Mouse (Mus musculus) embryonic facial prominence, embryonic 12.5 days (tissue): ENCODE data around the gene Mmadhc. TPM values are rescaled to one million over a fixed set of nuclear protein-coding genes. Genes with fewer than 3 reads are reported as not detected.

ENCODE experiments used
- ATAC-seq: fragments of 200-750 bp; cut with Nextera tagmentation; 2 replicates; pipeline ENCODE4 v1.8.0; 2017; ENCODE audit not compliant: insufficient number of reproducible peaks, insufficient read depth, low FRiP score, low TSS enrichment
- H3K27ac ChIP-seq: fragments of 300-500 bp; sonication (generic); 2 replicates; pipeline ENCODE4 v1.5.1; 2016; ENCODE audit warnings: mild to moderate bottlenecking
- H3K27me3 ChIP-seq: fragments of 300-500 bp; sonication (generic); 2 replicates; pipeline ENCODE4 v1.6.1; 2016; ENCODE audit warnings: mild to moderate bottlenecking, moderate library complexity
- H3K36me3 ChIP-seq: fragments of 300-500 bp; sonication (generic); 2 replicates; pipeline ENCODE4 v1.6.1; 2016; ENCODE audit warnings: mild to moderate bottlenecking
- H3K4me1 ChIP-seq: fragments of 300-500 bp; sonication (generic); 2 replicates; pipeline ENCODE4 v1.6.1; 2016
- H3K4me2 ChIP-seq: fragments of 300-500 bp; sonication (generic); replicated peaks from 2 replicates; pipeline ENCODE4 v1.6.1; 2016; ENCODE audit warnings: mild to moderate bottlenecking, moderate library complexity
- H3K4me3 ChIP-seq: fragments of 300-500 bp; sonication (generic); 2 replicates; pipeline ENCODE4 v1.5.1; 2016; ENCODE audit warnings: mild to moderate bottlenecking
- H3K9ac ChIP-seq: fragments of 300-500 bp; sonication (generic); 2 replicates; pipeline ENCODE4 v1.6.1; 2016; ENCODE audit warnings: mild to moderate bottlenecking, moderate library complexity
- H3K9me3 ChIP-seq: fragments of 300-500 bp; sonication (generic); 2 replicates; pipeline ENCODE4 v1.6.1; 2016; ENCODE audit warnings: mild to moderate bottlenecking, moderate library complexity
- WGBS: fragments of 180-500 bp; shearing (Covaris S2); methylation state at CpG from one replicate; pipeline ENCODE4 v1.1.7; 2016; 5-methylcytosine and 5-hydroxymethylcytosine counted together
- polyA plus RNA-seq: library from polyadenylated mRNA; unstranded; fragments of >200 nt; fragmentation: Nextera tagmentation; extraction: Ambion mirVana; gene quantifications from 2 replicates; pipeline ENCODE4 v1.2.1, GENCODE M21; 2016

Gene Mmadhc
- polyA plus RNA-seq, 1 experiment from 2014 or later, result 163 TPM

DNA sequence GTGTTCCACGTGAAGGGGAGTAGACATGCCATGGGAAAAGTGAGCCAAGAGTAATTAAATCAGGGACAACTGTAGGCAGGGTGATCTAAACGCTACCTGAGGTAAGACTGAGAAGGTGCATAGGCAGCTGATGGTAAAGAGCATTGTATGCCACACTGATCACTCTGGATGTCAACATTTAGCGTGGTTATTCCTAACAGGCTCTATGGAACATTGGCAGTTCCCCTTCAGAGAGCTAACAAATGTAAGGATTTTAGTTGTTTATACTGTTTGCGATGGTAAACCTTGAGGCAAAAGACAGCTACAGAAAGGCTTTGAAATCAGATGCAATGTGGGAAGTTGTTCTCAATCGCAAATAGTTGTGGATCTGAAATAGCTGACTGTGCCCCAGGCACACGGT lies 32.5 kb downstream of the Mmadhc start:
- H3K9me3 ChIP-seq, result no peaks in the 10 kb centered on the region
- no peaks in the 10 kb centered on the region for H3K27me3 ChIP-seq
- 0 out of 2 replicates have a peak, but pooled peaks cover 3% of the 10 kb centered on the region for H3K4me1 ChIP-seq
- H3K36me3 ChIP-seq, result no peaks in the 10 kb centered on the region
- no peak overlapping the region for H3K9ac ChIP-seq
- WGBS, result 75% methylated on average over 6 of the region's 6 CpGs
- no peak overlapping the region for H3K27ac ChIP-seq
- no peak overlapping the region for H3K4me2 ChIP-seq
- ATAC-seq, result no peak
- H3K4me3 ChIP-seq, result no peak overlapping the region

DNA sequence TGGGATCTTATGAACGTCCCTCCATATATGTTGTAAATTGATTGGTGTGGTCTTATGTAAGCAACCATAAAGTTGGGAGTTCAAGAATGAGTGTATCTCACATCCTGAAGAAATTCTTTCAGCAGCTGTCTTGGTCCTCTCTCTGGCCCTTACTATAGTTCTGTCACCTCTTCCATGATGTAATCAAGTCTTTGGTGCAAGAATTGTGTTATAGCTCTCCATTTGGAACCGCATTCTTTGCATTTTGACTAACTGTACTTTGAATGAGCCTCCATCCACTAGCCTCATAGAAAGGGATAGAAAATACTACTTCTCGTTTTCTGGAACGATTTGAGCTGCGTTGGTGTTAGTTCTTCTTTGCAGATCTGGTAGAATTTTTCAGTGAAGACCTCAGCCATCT lies 41.6 kb downstream of the Mmadhc start:
- no peak for ATAC-seq
- no peaks in the 10 kb centered on the region for H3K4me1 ChIP-seq
- no peaks in the 10 kb centered on the region for H3K36me3 ChIP-seq
- H3K27ac ChIP-seq, result no peak overlapping the region
- 91% methylated on average over 5 of the region's 5 CpGs for WGBS
- H3K9me3 ChIP-seq, result no peaks in the 10 kb centered on the region
- no peak overlapping the region for H3K4me2 ChIP-seq
- H3K27me3 ChIP-seq, result no peaks in the 10 kb centered on the region
- H3K9ac ChIP-seq, result no peak overlapping the region
- no peak overlapping the region for H3K4me3 ChIP-seq

DNA sequence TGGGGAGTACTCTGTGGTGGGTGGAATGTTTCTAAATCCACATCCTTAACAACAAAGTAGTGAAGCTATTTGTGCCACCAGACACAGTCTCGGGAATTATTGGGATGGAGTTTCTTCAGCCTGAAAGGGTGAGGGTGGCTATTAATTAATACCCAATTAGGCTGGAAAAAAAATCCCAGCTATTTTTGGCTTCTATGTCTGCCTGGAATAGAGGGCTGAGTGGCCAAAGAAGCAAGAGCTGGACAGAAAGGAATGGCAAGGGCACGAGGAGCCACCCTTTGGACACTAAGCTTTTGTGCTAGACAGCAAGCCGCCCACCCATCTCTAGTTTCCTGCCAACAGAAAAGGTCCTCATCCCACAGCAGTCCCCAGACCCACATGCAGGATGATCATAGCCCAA lies 48.0 kb downstream of the Mmadhc start:
- ATAC-seq, result no peak
- Histone ChIP-seq H3K4me3 (no peak overlapping the region), H3K27ac (no peak overlapping the region), H3K4me2 (no peak overlapping the region), H3K27me3 (no peaks in the 10 kb centered on the region), H3K4me1 (no peaks in the 10 kb centered on the region), H3K9me3 (peaks cover 3% of the 10 kb centered on the region; the same call in 1 of the 2 replicates), H3K36me3 (no peaks in the 10 kb centered on the region), H3K9ac (no peak overlapping the region)
- WGBS, result 77% methylated on average over 3 of the region's 3 CpGs

DNA sequence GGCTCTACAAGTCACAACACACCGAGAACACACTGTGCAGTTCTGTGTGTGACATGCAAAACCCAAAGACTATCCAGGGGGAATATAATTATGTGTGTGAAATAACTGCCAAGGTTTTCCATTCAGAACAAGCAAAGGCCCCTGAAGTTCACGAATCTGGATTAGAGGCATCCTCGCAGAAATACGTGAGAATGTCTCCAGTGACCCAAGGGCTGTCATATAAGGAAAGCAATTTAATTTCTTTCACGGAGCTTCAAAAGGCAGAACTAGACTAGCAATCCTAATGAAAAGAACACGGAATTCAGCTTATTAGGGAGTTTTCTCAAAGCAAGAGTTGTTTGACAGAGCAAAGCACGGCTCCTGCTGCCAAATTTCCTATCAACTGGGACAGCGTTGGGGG lies 63.1 kb downstream of the Mmadhc start:
- H3K9me3 ChIP-seq, result no peaks in the 10 kb centered on the region

More for the DNA sequence above, 63.1 kb downstream of the Mmadhc start:
- ATAC-seq, result no peak
- Histone ChIP-seq H3K4me3 (no peak overlapping the region), H3K27me3 (no peaks in the 10 kb centered on the region), H3K4me1 (no peaks in the 10 kb centered on the region), H3K27ac (no peak overlapping the region), H3K4me2 (no peak overlapping the region), H3K9ac (no peak overlapping the region), H3K36me3 (no peaks in the 10 kb centered on the region)
- 65% methylated on average over 8 of the region's 8 CpGs for WGBS

Other genes with a start within 250 kb of the Mmadhc start
- gene Lypd6, start 230.4 kb downstream of the Mmadhc start, polyA plus RNA-seq, result 8.5 and 9.1 TPM in 2 replicates